Mouse (Mus musculus) E14TG2a.4 (cell line): Measurements from ENCODE around the gene Ltc4s.

Experiments used
- H3K27me3 ChIP-seq: 2 replicates; pipeline ENCODE4 v1.6.1; 2014; ENCODE audit warnings: low read length, control low read depth; ENCODE audit not compliant: insufficient read depth
- H3K36me3 ChIP-seq: 2 replicates; pipeline ENCODE4 v1.6.1; 2014; ENCODE audit warnings: low read length, control low read depth; ENCODE audit not compliant: insufficient read depth
- H3K4me1 ChIP-seq: replicated peaks from 2 replicates; pipeline ENCODE4 v1.6.1; 2014; ENCODE audit warnings: low read depth, low read length, control low read depth
- H3K4me3 ChIP-seq: replicated peaks from 2 replicates; pipeline ENCODE4 v1.5.1; 2014; ENCODE audit warnings: mild to moderate bottlenecking, low read length
- H3K9me3 ChIP-seq: 2 replicates; pipeline ENCODE4 v1.6.1; 2014; ENCODE audit warnings: low read length, control low read depth
- CTCF ChIP-seq: conservative IDR thresholded peaks from 2 replicates; pipeline ENCODE4 v1.5.1; 2014; ENCODE audit warnings: low read length
- NANOG ChIP-seq: IDR thresholded peaks from 2 replicates; pipeline ENCODE4 v1.6.1; 2014; ENCODE audit warnings: borderline replicate concordance, low read length, mixed read lengths
- POU5F1 ChIP-seq: IDR thresholded peaks from 2 replicates; pipeline ENCODE4 v1.6.1; 2014; ENCODE audit warnings: low read length, borderline replicate concordance

Ltc4s gene

GRCm38 (mm10) chr11:50254010-50254580, 15.7 kb upstream of the Ltc4s start:
- no peak for TF ChIP-seq CTCF
- no peak for TF ChIP-seq NANOG
- no peak for TF ChIP-seq POU5F1
- Histone ChIP-seq H3K9me3 (no peaks in the 10 kb centered on the region), H3K4me3 (peak overlapping the region; percentile 57), H3K27me3 (no peaks in the 10 kb centered on the region), H3K36me3 (peaks cover 40% of the 10 kb centered on the region), H3K4me1 (peaks cover 75% of the 10 kb centered on the region)

DNA sequence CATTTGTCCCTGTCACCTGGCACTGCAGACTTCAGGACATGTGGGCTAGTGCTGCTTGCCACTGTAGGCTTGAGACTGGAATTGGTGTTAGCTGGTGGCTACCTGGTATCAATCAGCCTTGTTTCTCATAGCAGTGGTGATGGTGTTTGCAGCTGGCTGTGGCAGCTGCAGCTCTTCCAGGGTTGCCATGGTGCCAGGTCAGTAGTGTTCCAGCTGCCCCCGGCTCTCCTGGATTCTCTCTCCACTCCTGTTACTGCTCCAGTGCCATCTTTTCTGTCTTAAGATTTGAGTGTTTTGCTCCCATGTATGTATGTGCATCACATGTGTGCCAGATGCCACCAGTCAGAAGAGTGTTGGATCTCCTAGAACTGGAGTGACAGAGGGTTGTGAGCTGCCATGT, 15.0 kb upstream of the Ltc4s start:
- Histone ChIP-seq H3K4me3 (peak overlapping the region; percentile 57), H3K4me1 (peaks cover 78% of the 10 kb centered on the region), H3K36me3 (peaks cover 33% of the 10 kb centered on the region), H3K9me3 (no peaks in the 10 kb centered on the region), H3K27me3 (no peaks in the 10 kb centered on the region)
- TF ChIP-seq POU5F1 (no peak), NANOG (no peak), CTCF (no peak)

DNA sequence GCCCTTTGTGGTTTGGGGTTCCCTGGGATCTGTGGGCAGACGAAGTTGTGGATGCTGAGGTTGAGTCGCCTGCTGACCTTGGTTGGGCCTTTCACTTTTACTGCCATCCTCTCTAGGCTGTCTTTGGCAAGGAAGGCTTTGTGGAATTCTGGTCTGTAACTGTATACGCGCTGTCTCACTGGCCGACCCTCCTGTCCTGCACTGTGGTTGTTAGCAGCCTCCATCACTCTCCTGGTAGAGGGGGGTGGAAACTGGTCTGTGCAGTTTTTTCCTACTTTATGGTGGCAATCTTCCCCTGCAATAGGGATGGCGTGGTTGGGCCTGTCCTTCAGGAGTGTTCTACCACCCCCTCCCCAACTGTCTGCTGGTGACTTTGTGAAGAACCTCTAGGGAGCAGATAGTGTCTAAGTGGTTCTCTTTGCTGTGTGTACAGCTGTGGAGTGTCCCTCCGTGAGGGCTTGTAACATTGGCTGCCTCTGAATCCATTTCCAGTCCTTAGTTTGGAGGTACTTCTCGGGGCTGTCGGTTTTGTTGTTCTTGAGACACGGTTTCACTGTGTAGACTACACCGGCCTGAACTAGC, 14.4 kb upstream of the Ltc4s start:
- peaks cover 27% of the 10 kb centered on the region for H3K36me3 ChIP-seq
- H3K4me1 ChIP-seq: peaks cover 80% of the 10 kb centered on the region
- H3K9me3 ChIP-seq: no peaks in the 10 kb centered on the region
- TF ChIP-seq CTCF: no peak
- TF ChIP-seq NANOG: no peak
- TF ChIP-seq POU5F1: no peak
- H3K27me3 ChIP-seq: no peaks in the 10 kb centered on the region
- H3K4me3 ChIP-seq: peak overlapping the region; percentile 57

- Histone ChIP-seq H3K27me3 (no peaks in the 10 kb centered on the region), H3K9me3 (no peaks in the 10 kb centered on the region)
- no peak for TF ChIP-seq NANOG
- TF ChIP-seq CTCF: no peak
- TF ChIP-seq POU5F1: no peak
Measured at GRCm38 (mm10) chr11:50252166-50252565, 13.8 kb upstream of the Ltc4s start.

DNA sequence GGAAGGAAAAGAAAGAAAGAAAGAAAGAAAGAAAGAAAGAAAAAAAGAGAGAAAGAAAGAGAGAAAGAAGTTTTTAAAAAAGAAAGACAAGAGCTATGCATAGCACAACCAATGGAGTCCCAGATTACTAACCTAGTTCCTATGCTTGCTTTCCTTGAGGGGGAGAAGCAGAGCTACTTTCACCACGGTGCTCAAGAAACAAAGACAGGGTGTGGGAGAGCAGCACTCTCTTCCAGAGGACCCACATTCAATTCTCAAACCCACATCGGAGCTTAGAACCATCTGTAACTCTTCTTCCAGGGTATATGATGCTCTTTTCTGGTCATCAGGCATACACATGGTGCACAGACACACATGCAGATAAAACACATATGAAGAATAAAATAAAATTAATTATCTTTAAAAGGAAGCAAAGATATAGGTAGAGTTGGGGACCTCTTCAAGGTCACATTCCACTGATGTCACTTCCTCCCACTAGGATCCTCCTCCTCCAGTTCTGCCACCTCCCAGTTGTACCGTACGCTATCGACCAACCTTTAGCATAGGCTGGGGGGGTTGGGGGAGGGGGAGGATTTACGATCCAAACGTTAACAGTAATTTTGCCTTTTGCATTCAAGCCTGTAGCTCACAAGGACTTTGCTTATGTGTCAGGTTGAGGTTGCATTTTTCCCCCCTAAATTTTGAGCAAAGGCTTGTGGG, 10.2 kb upstream of the Ltc4s start:
- Histone ChIP-seq H3K4me3 (peak overlapping the region; percentile 8; the same call in 1 of the 2 replicates), H3K27me3 (no peaks in the 10 kb centered on the region), H3K4me1 (peaks cover 72% of the 10 kb centered on the region), H3K9me3 (no peaks in the 10 kb centered on the region), H3K36me3 (no peaks in the 10 kb centered on the region)
- TF ChIP-seq CTCF (no peak), NANOG (no peak), POU5F1 (no peak)

More at GRCm38 (mm10) chr11:50252166-50252565, 13.8 kb upstream of the Ltc4s start:
- Histone ChIP-seq H3K4me1 (peaks cover 85% of the 10 kb centered on the region), H3K36me3 (peaks cover 21% of the 10 kb centered on the region), H3K4me3 (peak overlapping the region; percentile 57; the same call in 1 of the 2 replicates)

DNA sequence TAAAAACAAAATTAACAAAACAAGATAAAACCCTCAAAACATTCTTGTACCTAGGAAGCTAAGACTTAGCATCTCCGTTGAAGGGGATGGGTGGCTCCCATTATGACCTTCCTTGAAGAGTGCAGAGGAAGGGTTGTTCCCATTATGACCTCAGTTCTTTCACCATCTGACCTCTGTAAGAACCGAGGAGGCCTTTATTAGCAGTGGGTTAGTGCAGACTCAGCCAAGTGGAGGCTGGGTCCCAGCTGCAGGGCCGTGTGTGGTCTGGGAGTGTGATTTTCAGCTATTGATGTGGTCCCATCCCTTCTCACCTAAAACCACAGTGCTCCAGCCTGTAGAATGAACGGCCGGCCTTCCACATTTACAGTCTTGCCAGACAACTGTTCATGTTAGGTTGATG, 6.9 kb upstream of the Ltc4s start:
- Histone ChIP-seq H3K27me3 (peaks cover 4% of the 10 kb centered on the region), H3K4me1 (peaks cover 41% of the 10 kb centered on the region), H3K9me3 (no peaks in the 10 kb centered on the region), H3K36me3 (0 out of 2 replicates have a peak, but pooled peaks cover 4% of the 10 kb centered on the region), H3K4me3 (no peak overlapping the region)
- TF ChIP-seq NANOG (no peak), CTCF (no peak), POU5F1 (no peak)

GRCm38 (mm10) chr11:50243926-50244325, 5.5 kb upstream of the Ltc4s start:
- Histone ChIP-seq H3K9me3 (no peaks in the 10 kb centered on the region), H3K4me3 (no peak overlapping the region), H3K27me3 (peaks cover 15% of the 10 kb centered on the region), H3K36me3 (peaks cover 13% of the 10 kb centered on the region), H3K4me1 (peaks cover 30% of the 10 kb centered on the region)
- TF ChIP-seq POU5F1 (no peak), CTCF (no peak), NANOG (no peak)

DNA sequence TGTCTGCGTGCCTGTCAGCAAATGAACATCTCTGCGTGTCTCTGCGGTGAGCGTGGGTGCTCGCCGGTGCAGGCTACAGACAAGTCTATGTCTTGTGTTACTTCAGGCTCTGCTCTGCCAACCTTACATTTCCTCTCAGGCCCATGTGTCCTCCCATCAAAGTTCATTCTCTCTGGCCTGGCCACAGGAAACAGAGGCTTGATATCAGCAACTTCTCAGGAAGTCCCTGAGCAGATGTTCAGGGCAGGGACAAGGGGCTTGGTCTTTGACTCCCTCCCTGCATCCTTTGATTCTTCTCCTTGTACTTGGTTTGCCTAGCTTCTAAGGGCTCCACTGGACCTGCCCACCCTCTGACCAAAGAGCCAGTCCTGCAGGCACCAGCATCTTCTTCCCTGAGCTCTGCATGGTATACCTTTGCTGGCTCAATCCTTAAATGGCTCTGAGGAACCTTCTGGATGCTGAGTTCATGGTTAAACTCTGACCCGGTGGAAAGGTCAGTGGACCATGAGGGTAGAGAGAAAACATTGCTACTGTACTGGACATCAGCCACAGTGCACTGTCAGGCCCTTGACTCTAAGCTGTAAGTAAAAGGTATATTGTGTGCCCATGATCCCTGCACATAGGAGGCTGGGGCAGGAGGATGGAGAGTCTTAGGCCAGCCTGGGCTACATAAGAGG, 2.0 kb upstream of the Ltc4s start:
- no peaks in the 10 kb centered on the region for H3K9me3 ChIP-seq
- H3K4me3 ChIP-seq: no peak overlapping the region
- H3K36me3 ChIP-seq: peaks cover 20% of the 10 kb centered on the region
- H3K4me1 ChIP-seq: peaks cover 34% of the 10 kb centered on the region
- no peak for TF ChIP-seq CTCF
- no peak for TF ChIP-seq NANOG
- TF ChIP-seq POU5F1: no peak
- peaks cover 48% of the 10 kb centered on the region for H3K27me3 ChIP-seq
